Mouse (Mus musculus): ENCODE measurements around the gene Rpl34.

Gene Rpl34

DNA sequence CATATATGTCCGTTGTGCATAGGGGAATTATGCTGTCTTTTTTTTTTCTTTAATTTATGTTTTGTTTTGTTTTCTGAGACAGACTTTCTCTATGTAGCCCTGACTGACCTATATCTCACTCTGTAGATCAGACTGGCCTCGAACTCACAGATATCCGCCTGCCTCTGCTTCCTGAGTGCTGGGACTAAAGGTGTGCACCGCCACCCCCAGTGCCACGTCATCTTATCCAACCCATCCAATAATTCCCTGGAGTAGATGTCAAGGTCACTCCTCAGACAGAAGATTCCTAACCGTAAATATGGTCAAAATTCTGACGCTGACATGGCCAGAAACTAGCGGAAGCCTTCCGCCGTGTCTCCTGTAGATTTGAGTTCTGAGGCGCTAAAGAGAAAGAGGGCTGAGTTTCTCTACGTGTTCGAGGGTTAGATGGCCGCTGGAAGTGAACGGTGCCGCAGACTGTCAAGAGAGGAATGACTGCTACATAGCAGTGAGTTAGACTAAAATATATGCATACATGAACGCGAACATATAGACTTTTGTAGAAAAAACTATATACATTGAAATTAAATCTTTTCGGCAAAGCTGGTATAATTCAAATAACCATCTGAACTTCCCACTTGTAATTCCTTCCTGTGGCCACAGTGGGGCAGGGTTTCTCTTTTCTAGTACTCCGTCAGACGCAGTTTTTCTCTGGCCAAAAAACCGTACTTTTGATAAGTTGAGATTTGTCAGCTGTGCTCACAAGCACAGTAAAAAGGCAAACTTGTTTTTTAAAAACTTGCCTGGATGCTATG, 15.2 kb downstream of the Rpl34 start:
- peak; percentile 49 for DNase-seq (ENCODE audit: extremely low spot score, low spot score)

DNA sequence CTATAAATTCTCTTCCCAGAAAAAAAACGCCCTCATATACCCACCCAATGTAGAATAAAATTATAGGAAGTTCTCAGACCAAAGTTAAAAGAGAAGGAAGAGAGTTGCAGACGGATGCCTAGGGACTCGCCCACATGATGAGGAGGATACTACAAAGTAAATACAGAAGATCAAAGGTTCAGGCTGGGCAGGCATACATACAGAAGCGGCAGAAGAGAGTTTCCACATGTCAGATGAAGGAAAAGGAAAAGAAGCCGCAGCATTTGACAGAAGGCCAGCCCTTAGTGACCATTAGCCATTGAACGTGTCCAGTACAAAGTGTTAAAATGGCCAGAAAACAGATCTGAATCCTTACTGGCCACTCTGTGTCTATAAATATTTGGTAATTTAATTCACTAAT, 17.3 kb downstream of the Rpl34 start:
- no peak for DNase-seq (ENCODE audit: extremely low spot score, low spot score)

DNA sequence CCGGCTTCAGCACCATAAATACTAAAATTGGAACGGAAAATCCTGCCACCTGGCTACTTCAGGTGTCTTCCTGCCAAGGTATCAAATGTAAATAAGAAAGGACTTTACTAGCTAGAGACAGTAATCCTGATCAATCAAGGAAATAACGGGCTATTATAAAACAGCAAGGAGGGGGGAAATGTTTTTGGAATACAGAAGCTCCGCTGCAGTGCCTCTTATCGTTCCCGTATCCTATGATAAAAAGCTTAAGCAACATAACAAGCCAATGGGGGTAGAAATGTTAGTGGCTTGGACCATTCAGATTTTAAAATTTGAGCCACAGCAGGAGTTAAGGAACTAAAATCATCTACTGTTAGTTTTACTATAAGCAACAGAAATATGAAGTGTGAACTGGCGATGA, 20.1 kb downstream of the Rpl34 start:
- no peak for DNase-seq (ENCODE audit: extremely low spot score, low spot score)

DNA sequence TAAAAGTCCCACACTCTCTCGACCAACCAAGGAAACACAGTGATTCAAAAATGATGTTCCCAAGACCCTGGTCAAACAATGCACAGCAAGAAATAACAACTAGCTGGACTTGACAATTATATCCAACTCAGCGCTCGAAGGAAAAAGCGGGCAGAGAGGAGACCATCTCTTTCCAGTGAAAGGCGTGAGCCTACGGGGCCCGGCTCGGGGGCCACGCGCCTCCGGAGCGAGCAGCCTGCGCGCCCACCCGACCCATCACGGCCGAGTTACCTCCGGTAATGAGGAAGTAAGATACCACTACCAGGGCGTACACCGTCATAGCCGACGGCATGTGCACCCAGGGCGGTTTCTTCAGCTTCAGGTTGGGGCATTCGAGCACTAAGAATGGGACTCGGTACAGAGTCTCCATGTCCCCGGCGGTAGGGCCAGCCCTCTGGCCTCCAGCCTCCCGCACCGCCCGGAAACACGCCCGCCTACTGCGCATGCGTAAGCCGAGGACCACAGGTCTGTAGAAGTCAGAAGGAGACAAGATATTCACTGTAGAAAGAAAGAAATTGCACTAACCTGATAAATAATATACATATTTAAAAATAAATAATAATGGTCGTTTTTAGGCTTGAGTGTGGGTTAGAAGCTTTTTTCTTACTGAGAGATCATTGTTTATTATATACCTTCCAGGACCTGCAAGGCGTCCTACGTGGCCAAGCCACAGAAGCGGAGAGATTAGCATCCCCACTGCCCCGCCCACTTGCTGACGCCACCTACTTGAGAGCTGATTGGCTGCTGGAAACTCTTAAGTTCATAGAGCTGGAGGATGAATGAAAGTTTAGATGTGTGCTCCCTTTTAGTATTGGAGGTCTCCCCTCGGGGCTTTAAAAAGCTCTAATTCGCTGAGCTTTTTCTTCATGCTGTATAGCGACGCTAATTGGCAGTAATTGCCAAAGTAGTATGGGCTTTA, 21.0 kb downstream of the Rpl34 start, which contains the start of gene Ostc:
Ostc (minus strand) TSS at position 478 of the 958 bp plus-strand sequence.
- peak; percentile 93 for DNase-seq (ENCODE audit: extremely low spot score, low spot score)

DNA sequence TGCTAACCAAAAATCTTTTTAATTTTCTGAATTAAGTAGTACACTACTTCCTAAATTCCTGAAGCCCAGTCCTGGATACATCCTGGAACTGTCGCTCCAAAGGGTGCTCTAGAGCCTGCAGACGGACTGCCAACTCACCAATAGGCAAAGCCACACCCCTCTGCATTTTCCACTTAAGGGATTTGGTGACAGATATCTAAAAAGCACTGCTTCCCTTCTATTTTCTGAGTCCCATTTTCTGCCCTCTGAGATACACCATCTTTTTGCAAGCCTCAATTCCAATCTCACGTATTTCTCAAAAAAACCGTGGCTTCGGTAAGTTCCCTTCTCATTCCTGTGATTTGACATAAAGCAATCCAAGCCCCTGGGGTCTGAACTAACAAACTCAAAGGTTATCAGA, 21.7 kb downstream of the Rpl34 start:
- no peak for DNase-seq (ENCODE audit: extremely low spot score, low spot score)

DNA sequence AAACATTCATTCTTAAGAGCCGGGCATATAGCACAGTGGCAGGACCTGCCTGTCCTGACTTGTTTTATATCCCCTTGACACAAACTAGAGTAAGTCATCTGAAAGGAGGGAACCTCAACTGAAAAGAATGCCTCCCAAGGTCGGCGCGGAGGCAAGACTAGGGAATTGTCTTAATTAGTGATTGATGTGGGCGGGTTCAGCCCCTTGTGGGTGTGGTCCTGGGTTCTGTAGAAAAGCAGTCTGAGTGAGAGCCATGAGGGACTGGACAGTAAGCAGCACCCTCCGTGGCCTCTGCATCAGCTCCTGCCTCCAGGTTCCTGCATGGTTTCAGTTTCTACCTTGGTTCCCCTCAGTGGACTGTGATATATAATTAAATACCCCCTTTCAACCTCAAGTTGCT, 27.9 kb downstream of the Rpl34 start:
- DNase-seq (ENCODE audit: extremely low spot score, low spot score), result no peak

DNA sequence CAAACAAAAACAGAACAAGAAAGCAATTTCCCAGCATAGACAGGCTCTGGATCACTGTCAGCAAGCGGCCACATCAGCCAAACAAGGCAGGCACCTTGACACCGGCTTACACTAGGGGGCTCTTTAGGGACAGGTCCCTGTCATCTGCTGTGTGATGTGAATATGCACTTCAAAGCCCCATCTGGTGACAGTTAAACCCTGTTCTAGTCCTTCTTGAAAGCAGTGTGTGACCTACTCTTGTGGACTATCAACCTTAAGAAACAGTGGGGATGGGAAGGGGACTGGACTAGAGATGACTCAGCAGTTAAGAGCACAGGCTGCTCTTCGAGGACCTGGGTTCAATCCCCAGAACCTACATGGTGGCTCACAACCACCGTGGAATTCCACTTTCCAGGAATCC, 32.6 kb downstream of the Rpl34 start:
- DNase-seq (ENCODE audit: extremely low spot score, low spot score), result no peak

DNA sequence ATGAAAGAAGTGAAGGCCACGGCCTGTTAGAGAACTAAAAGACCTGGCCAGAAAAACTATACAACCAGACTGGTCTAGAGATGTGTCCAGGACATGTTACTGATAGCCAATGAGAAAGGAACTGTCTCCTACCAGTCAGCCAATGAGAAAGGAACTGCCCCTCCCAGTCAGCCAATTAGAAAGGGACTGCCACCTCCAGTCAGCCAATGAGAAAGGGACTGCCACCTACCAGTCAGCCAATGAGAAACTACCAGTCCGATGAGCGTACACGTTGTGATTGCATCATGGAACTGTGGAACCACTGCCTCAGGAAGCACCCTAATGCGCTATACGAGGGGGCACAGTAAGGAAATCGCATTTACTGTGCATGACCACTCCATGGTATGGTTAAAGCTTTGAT, 35.5 kb downstream of the Rpl34 start:
- DNase-seq (ENCODE audit: extremely low spot score, low spot score), result no peak

DNA sequence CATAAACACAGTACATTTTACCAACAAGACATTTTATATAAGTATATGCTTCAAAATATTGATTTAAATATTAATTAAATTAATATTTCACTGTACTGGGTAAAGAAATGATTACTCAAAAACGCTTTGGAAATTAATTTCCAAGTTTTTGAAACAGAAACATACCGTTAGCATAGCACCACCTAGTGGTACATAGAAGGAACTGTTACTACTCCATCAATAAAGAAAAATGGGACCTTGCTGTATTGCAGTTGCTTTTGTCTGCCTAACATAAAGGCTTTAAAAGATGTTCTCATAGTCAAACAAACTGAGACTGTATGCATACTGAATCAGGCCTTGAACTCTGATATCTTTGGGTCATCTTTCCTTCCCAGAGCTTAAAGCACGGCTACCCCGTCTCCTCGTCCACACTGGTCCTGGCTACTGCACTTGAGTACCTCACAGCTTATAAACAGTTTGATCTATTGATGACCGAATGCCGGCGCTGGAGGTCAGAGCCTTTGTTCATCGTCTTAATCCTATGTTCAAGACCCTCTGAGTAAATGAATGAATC, 36.1 kb downstream of the Rpl34 start:
- DNase-seq (ENCODE audit: extremely low spot score, low spot score), result no peak

DNA sequence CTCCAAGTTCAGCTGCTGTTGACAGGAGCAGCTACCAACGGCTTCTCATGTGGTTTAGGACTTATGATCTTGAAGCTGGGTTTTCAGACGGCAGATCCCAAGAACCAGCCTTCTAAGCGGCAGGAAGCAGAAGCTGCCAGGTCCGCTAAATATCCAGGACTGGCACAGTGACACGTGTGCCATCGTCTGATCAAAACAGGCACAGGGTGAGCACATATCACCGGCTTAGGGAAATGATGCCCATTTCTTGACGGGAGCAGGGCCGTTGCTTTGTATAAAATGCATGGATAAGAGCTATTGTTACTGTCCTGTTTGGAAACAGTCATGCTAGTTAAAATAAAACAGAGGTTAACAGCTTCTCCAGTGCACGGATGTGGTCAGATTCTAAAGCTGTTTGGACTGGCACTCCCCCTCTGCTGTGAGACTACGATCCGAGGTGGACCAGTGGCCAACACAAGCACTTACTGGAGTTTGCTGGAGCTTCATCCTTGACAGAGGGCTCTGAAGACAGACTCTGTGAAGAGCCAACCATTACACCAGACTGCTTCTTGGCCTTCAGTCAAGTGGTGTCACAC, 38.5 kb downstream of the Rpl34 start:
- DNase-seq (ENCODE audit: extremely low spot score, low spot score), result no peak

DNA sequence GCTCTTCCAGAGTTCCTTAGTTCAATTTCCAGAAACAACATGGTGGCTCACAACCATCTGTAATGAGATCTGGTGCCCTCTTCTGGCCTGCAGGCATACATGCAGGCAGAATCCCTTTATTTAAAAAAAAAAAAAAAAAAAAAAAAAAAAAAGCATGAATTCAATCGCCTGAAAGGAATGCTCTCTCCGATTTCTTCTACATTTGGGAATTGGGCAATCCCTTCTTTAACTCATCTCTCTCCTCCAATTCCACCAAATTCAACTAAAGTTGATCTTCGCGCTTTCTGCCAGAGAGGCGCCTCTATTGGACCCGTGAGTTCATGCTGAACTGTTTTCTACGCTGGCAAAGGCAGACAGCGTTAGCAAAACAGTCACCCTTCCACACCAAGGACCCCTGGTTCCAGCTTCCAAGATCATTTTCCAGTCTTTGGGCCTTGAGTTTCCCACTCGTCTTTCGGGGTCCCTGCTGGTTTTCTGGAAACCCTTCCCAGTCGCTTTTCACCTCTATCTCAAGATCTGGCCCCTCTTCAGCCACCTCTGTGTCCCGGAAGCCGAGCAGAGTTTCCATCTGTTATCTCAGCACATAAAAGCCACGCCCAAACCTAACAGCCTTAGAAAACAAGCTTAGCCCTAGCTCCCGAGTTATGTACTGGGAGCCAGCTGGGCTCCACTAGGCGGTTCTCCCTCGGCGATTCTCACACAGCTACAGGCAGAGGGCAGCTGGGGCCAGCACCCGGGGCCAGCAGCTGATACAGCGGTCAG, 39.2 kb downstream of the Rpl34 start:
- DNase-seq (ENCODE audit: extremely low spot score, low spot score), result peak; percentile 58

DNA sequence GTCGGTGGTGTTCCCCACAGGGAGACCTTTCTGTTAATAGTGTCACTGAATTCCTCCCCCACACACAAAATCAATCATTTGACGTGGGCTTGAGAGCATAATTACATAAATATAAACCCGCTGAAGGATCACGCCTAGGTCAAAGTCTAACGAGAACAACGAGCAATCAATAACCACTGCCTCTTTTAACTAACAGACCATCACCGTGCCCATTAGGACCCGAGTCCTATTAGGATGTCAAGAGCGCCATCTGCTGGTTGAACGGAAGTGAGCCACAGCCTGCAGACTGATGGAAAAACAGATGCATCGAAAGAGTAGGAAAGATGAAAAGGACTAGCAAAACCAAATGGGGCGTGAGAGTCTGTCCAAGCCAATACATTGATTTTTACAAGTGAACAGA, 40.6 kb downstream of the Rpl34 start:
- DNase-seq (ENCODE audit: extremely low spot score, low spot score), result peak; percentile 82

DNA sequence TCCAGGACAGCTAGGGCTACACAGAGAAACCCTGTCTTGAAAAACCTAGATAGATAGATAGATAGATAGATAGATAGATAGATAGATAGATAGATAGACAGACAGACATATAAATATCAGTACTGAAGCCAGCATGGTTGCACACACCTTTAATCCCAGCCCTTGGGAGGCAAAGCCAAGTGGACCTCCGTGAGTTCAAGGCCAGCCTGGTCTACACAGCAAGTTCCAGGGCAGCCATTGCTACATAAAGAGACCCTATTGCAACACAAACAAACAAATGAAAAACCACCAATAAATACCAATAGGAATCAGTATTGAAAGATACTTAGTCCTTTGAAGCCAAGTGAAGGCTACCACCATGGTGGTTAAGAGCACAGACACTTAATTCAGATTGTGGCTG, 43.1 kb downstream of the Rpl34 start:
- no peak for DNase-seq (ENCODE audit: extremely low spot score, low spot score)

DNA sequence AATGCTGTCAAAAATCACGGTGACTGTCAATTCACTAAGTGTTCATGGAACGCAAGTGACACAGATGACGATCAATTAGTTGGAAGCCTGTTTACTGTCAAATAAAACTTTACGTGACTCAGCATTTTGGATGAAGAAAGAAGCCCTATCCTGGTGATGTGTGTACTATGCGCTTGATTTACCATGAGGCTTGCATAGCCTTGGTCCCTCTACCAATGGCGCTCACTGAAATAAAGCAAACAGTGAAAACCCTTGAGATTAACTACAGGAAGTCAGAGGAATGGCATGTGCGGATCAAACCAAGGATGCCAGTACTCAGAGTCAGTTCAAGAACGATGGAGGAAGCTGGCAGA, 45.2 kb downstream of the Rpl34 start:
- DNase-seq (ENCODE audit: extremely low spot score, low spot score), result no peak

DNA sequence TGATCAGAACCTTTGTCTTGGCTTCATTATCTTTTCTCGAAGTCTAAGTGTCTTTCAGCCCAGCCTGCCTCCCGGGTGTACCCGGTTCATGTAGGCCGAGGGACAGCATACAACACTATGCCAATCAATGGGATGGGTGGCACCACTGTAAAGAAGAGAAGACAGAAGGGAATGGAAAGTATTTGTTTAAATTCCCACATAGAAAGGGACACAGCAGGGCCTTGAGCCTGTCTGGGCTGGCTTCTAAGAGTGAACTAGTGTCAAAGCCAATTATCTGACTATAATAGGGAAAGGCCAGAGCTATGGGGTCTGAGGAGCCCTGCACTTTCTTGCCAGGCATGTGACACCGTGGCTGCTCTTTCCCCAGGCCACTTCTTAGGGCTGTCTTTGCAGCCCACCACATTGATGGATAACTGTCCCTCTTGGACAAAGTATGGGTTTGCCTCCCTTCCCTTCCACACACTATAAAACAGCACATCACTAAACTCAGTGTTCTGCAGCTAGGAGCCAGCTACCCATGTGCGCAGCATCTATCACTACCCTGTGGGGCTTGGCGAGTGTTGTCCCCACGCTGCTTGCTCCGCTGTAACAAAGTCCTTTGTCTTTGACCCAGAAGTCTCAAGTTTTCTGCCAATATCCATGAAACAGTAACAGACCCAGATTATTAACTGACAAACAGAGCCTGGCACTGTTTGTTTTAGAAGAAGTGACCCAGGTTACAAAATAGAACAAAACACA, 45.8 kb downstream of the Rpl34 start:
- DNase-seq (ENCODE audit: extremely low spot score, low spot score), result no peak

DNA sequence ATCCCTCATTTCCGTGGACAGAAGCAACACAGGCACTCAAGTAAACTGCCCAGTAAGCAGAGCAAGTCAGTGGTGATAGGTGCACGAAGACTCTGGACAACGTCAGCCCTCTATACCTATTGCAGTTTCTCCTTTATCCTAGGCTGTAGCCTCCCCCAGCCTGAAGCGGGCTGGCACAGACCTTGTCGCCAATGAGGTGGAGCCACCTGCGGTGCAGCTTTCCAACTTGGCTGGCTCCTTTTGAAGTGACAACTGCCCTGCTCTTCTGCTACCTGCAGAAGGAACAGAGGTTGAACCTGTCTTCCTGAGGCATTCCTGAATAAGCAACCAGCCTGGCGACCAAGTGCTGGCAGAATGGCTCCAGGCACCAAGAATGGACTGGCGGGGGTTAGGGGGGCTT, 46.4 kb downstream of the Rpl34 start:
- no peak for DNase-seq (ENCODE audit: extremely low spot score, low spot score)

DNA sequence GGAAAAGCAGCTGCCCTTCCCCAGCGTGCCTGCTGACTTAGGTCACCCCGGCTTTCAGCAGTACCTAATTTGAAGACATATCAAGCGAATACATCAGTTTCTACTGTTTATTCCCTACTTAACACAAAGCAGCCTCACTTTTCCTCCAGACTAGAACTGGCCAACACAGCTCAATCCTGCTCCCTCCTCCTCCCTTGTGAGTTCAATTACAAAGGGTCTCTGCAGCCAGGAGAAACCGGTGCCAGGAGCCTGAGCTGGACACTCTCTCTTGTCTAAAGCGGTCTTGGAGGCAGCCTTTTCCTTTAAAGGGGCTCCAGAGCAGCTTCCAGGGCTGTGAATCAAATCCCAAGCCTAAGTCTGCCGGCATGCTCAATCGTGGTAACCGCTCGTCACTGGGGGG, 48.0 kb downstream of the Rpl34 start:
- DNase-seq (ENCODE audit: extremely low spot score, low spot score), result no peak

DNA sequence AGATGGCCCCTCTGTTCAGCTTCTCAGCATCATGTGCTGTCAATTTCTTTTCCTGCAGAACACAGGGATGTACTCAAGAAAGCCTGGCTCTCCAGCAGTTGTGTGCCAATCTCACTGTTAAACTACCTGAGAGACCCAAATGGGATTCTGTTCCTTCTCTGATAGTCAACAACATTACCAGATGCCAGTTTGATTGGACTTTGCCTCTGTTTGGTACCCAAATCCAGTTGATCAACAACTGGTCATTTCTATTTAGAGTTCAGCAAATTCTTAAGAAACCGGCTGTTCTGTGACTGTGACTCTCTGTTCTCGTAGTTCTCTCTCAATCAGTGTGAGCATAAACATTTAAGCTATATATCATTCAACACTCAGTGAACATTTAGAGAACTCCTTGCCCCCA, 49.0 kb downstream of the Rpl34 start:
- DNase-seq (ENCODE audit: extremely low spot score, low spot score), result no peak

DNA sequence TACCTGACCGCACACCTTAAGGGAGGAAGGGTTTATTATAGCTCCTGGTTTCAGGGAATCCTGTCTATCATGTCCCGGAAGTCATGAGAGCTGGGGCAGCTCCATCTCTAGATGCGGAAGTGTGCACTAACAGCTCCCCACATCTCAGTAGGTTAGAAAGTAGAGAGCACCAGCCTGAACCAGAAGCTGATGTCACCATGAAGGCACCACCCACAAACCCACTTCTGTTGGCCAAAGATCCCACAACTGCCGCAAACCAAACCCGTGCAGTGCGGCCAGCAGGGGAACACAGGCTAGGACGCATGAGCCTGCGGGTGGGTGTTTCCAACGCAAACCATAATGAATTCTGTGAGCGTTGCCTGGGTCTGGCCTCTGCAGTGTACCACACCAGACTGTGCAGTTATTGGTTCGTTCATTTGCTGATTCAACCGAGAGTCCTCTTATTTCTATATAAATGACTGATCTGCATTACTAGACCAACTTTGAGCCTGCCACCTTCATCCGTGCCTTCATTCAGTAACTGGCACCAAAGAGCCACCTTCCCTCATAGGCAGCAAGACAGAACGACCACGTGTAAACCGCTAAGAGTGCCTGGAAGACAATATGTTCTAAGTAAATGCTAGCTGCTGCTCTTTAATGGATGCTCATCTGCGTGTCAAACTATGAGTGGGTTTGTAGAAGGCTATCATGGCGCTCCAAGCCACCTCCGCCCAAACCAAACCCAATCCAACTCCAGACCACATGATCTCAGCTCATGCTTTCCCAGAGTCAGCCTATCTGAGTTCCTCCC, 52.3 kb downstream of the Rpl34 start:
- DNase-seq (ENCODE audit: extremely low spot score, low spot score), result no peak

All from neural tube, embryonic 10.5 days (tissue).